Mouse (Mus musculus) lung, embryonic 16.5 days (tissue): ENCODE measurements around the gene Alyref. TPM values are rescaled to one million over a fixed set of nuclear protein-coding genes. Genes with fewer than 3 reads are reported as not detected.

ENCODE experiments used
- ATAC-seq: fragments of 200-750 bp; cut with Nextera tagmentation; 2 replicates; pipeline ENCODE4 v1.8.0; 2017; ENCODE audit warnings: low read depth, mild to moderate bottlenecking, moderate library complexity
- H3K27ac ChIP-seq: fragments of 300-500 bp; sonication (generic); 2 replicates; pipeline ENCODE4 v1.5.1; 2014; ENCODE audit warnings: mild to moderate bottlenecking, control low read depth, low read length
- H3K27me3 ChIP-seq: fragments of 300-500 bp; sonication (generic); 2 replicates; pipeline ENCODE4 v1.6.1; 2014; ENCODE audit warnings: low read depth, low read length, mixed read lengths; ENCODE audit not compliant: control insufficient read depth, insufficient read depth
- H3K36me3 ChIP-seq: fragments of 300-500 bp; sonication (generic); 2 replicates; pipeline ENCODE4 v1.6.1; 2014; ENCODE audit warnings: low read length; ENCODE audit not compliant: control insufficient read depth, insufficient read depth
- H3K4me1 ChIP-seq: fragments of 300-500 bp; sonication (generic); replicated peaks from 2 replicates; pipeline ENCODE4 v1.6.1; 2014; ENCODE audit warnings: low read length, mixed read lengths; ENCODE audit not compliant: control insufficient read depth, insufficient read depth
- H3K4me2 ChIP-seq: fragments of 300-500 bp; sonication (generic); 2 replicates; pipeline ENCODE4 v1.6.1; 2014; ENCODE audit warnings: low read depth, low read length, control low read depth
- H3K4me3 ChIP-seq: fragments of 300-500 bp; sonication (generic); 2 replicates; pipeline ENCODE4 v1.5.1; 2014; ENCODE audit warnings: mild to moderate bottlenecking, low read length, control low read depth
- H3K9ac ChIP-seq: fragments of 300-500 bp; sonication (generic); 2 replicates; pipeline ENCODE4 v1.6.1; 2014; ENCODE audit warnings: low read length, control low read depth
- H3K9me3 ChIP-seq: fragments of 300-500 bp; sonication (generic); 2 replicates; pipeline ENCODE4 v1.6.1; 2016; ENCODE audit warnings: low read length; ENCODE audit not compliant: control insufficient read depth
- WGBS: fragments of 180-500 bp; shearing (Covaris S2); extraction: QIAGEN DNeasy Blood & Tissue Kit; methylation state at CpG from one replicate; pipeline ENCODE4 v1.1.7; 2014; 5-methylcytosine and 5-hydroxymethylcytosine counted together
- polyA plus RNA-seq: library from polyadenylated mRNA; unstranded; fragments of >200 nt; fragmentation: Nextera tagmentation; extraction: Ambion mirVana; gene quantifications from 2 replicates; pipeline ENCODE4 v1.2.1, GENCODE M21; 2015

The Alyref gene
- polyA plus RNA-seq, 1 experiment from 2014 or later: 266 TPM

DNA sequence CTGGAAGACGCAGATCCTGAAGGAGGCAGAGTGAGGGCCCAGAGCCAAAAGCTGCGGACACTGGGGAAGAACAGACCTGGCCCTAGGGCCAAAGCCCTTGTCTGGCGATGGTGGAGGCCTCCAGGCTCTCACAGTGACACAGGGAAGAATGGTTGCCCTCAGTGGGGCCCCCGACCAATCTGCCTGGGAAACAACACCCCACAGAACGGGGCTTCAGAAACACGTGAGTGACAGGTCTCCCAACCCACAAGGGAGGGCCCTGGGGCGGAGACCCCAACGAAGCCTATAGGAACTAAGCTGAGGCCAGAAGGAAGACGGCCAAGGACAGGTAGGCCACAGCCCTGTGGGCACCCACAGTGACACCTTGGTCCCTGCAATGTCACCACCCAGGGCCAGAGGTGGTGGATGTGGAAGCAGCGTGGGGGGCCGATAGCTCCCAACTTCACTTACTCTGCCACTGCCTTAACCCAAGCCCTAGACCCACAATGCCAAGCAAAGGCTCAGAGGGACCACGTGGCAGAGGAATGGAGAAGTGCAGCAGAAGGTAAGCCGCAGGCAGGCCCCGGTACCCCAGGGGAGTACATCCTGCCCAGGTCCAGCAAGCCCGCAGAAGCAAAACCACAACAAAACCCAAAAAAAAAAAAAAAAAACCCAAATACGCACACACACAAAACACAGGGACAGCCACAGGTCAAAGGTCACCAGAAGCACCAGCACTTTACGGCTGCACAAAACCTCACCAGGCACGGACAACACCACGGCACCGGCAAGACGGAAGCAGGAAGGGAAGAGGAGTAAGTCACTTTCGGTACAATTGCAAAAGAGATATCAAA, 29.5 kb upstream of the Alyref start:
- H3K36me3 ChIP-seq: peaks cover 15% of the 10 kb centered on the region
- no peak overlapping the region for H3K9ac ChIP-seq
- H3K4me1 ChIP-seq: peaks cover 41% of the 10 kb centered on the region
- WGBS: 75% methylated on average over 22 of the region's 22 CpGs
- H3K9me3 ChIP-seq: no peaks in the 10 kb centered on the region
- H3K27ac ChIP-seq: no peak overlapping the region
- H3K4me3 ChIP-seq: no peak overlapping the region
- H3K4me2 ChIP-seq: no peak overlapping the region
- H3K27me3 ChIP-seq: no peaks in the 10 kb centered on the region
- ATAC-seq: no peak

DNA sequence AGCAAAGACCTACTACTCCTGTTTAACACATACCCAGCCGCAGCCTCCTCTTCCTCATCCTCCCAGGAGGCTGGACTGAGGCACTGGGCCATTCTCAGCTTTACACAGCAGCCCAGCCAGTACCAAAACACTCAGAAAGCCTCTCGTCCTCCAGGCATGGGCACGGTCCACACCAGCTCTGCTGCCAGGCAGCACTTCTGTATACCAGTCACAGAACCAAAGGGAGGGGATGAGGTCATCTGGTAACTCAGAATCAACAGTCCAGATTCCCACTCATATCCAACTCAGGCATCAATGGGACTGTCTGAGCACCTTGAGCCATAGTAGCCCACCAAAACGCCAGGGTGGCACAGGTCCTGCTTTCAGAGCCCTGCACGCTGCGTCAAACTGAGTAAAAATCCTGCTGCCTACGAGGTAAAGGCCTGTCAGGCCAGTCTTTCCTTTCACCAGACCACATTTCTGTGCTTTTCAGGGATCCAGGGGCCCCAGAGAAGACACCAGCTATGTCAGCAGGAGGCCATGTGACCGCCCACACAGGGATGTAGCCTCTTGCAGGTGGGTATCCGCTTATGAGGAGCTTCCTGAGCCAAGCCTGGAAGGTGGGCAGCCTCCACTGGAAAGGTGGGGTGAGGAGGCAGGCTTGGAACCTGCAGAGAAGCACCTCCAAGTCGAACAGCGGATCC, 28.8 kb upstream of the Alyref start:
- no peak overlapping the region for H3K27ac ChIP-seq
- no peak for ATAC-seq
- H3K9ac ChIP-seq: no peak overlapping the region
- no peak overlapping the region for H3K4me3 ChIP-seq
- peaks cover 36% of the 10 kb centered on the region for H3K4me1 ChIP-seq
- no peak overlapping the region for H3K4me2 ChIP-seq
- peaks cover 19% of the 10 kb centered on the region for H3K36me3 ChIP-seq
- no peaks in the 10 kb centered on the region for H3K27me3 ChIP-seq
- WGBS: 85% methylated on average over 11 of the region's 11 CpGs
- no peaks in the 10 kb centered on the region for H3K9me3 ChIP-seq

DNA sequence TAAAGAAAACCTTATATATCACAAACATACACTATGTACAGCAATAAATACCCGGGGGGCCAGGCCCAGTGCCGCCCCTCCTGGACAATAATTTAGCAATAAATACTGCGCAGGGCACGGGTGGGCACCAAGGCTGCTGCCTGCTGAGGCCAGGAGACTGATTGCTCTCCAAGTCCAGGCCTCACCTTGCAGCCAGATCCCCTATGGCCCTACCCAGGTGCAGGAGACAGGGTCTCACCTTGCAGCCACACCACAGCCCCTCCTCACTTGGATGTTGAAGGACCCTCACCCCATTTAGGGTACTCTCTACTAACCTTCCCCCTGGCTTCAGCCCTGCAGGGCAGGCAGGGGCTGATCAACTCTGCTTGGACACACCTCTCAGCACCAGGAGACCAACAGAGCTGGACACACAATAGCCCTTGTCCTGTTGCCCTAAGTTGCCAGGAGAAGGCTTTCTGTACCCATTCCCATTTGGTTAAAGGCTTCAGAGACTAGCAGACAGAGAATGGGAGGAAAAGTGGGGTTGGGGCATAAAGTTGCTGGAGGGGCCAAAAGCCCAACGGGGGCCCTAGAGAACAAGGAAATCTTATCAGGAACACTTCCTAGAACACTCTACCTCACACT, 27.1 kb upstream of the Alyref start, which contains the start of gene Sirt7:
TSS of gene Sirt7 (minus strand) at position 89 of the 624 bp plus-strand sequence.
- no peaks in the 10 kb centered on the region for H3K27me3 ChIP-seq
- H3K9me3 ChIP-seq: no peaks in the 10 kb centered on the region
- H3K9ac ChIP-seq: peak within 1 kb of the TSS; percentile 77
- peak within 1 kb of the TSS; percentile 84 for H3K27ac ChIP-seq
- peaks cover 21% of the 10 kb centered on the region for H3K4me1 ChIP-seq
- 12% methylated on average over 5 of the region's 5 CpGs for WGBS
- peaks cover 27% of the 10 kb centered on the region for H3K36me3 ChIP-seq
- ATAC-seq: peak; percentile 27
- peak within 1 kb of the TSS; percentile 85 for H3K4me2 ChIP-seq
- peak within 1 kb of the TSS; percentile 99 for H3K4me3 ChIP-seq

DNA sequence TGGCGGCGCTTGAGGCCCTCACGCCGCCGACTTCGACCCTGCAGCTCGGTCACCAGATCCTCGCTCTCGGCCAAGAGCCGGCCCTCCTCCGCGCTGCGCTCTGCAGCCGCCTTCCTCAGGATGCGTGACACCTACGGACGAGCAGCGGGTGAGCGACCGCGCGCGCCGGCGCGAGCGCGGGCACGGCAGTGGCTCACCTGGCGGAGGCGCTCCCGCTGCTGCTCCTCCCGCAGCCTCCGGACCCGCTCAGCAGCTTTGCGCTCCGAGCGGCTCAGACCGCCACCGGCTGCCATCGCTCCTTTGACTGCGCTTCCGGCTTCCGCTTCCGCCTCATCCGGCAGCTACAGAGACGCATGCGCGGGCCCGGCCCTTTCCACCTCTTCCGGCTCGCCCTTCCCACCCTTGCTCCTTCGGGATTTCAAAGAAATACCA, 26.5 kb upstream of the Alyref start:
- Histone ChIP-seq H3K9ac (peak overlapping the region; percentile 77), H3K4me3 (peak overlapping the region; percentile 99), H3K4me2 (peak overlapping the region; percentile 85), H3K27ac (peak overlapping the region; percentile 84), H3K4me1 (peaks cover 15% of the 10 kb centered on the region), H3K9me3 (no peaks in the 10 kb centered on the region), H3K36me3 (peaks cover 31% of the 10 kb centered on the region), H3K27me3 (no peaks in the 10 kb centered on the region)
- WGBS: under 1% methylated on average over 51 of the region's 53 CpGs
- ATAC-seq: peak; percentile 89

DNA sequence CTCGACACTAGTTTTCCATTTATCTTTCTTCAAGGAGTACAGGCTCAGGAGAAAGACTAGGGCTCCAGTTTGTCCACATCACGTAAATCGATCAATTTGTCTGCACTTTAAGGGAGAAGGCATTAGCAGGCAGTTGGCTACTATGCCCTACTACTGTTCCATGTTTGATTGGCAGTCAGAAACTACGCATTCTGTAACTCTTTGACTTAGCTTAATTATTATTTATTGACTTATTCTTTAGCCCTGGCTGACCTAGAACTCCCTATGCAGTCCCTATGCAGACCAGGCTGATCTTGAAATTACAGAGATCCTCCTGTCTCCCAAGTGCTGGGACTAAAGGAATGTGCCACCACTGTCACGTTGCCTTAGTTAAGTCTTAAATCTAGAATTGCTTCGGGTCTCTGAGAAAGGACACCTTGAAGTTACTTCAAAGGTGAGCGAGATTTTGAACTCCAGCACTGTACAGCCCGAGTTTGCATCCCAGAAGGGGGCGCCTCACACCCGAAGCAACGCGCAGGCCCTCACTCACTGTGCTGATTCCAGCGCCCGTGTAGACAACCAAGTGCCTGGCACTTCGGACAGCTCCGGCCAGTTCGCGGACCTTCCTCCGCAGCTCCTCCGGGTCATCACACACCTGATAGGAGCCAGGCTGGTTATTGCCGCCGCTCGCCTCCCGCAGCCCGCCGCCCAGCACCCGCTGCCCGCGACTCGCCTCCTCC, 26.0 kb upstream of the Alyref start:
- H3K4me2 ChIP-seq: peak overlapping the region; percentile 85
- ATAC-seq: peak; percentile 82
- peaks cover 14% of the 10 kb centered on the region for H3K4me1 ChIP-seq
- 11% methylated on average over 30 of the region's 30 CpGs for WGBS
- H3K27ac ChIP-seq: peak overlapping the region; percentile 84
- H3K9ac ChIP-seq: peak overlapping the region; percentile 77
- H3K9me3 ChIP-seq: no peaks in the 10 kb centered on the region
- peaks cover 31% of the 10 kb centered on the region for H3K36me3 ChIP-seq
- H3K4me3 ChIP-seq: peak overlapping the region; percentile 99
- no peaks in the 10 kb centered on the region for H3K27me3 ChIP-seq

DNA sequence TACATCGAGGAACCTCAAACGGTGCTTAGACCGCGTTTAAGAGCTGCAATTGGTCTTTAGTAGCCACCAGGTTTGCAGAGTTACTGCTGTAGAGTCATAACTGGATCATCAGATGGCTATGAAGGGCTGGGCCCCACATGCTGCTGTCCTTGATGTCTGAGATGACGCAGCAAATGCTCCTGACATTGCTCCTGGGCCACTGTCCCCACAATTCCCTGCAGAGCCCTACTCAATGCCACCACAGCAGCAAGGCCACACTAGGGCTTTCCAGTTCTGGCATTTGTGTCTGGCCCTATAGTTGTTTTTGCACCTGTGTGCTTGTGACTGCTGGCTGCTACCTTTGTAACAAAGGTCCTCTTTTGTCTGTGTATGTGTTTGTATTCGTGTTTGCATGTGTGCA, 24.6 kb upstream of the Alyref start:
- WGBS: 89% methylated on average over 6 of the region's 6 CpGs
- ATAC-seq: no peak
- Histone ChIP-seq H3K27ac (no peak overlapping the region), H3K4me3 (no peak overlapping the region), H3K9ac (no peak overlapping the region), H3K4me1 (peaks cover 14% of the 10 kb centered on the region), H3K4me2 (no peak overlapping the region), H3K9me3 (no peaks in the 10 kb centered on the region), H3K36me3 (peaks cover 24% of the 10 kb centered on the region), H3K27me3 (no peaks in the 10 kb centered on the region)

DNA sequence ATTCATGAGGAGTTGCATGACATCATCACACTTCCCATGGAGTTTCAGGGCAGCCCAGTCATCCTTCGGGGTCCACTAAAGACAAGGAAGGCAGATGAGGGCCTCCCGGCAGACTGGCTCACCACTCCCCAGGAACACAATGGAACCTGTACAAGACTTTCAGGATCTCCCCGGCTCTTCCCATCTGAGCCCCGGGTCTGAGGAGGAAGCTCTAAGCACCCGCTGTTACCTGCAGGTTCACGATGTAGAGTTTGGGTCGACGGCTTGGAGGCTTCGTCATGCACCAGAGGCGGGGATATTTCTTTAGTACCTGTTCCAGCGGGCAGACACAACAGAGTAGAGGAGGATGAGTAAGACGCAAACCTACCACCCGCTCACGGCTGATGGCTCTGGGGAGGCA, 22.0 kb upstream of the Alyref start:
- Histone ChIP-seq H3K4me3 (no peak overlapping the region), H3K4me1 (peaks cover 18% of the 10 kb centered on the region), H3K36me3 (peaks cover 20% of the 10 kb centered on the region), H3K9ac (no peak overlapping the region), H3K9me3 (no peaks in the 10 kb centered on the region), H3K27ac (no peak overlapping the region), H3K4me2 (no peak overlapping the region), H3K27me3 (no peaks in the 10 kb centered on the region)
- ATAC-seq: no peak
- 95% methylated on average over 14 of the region's 14 CpGs for WGBS

DNA sequence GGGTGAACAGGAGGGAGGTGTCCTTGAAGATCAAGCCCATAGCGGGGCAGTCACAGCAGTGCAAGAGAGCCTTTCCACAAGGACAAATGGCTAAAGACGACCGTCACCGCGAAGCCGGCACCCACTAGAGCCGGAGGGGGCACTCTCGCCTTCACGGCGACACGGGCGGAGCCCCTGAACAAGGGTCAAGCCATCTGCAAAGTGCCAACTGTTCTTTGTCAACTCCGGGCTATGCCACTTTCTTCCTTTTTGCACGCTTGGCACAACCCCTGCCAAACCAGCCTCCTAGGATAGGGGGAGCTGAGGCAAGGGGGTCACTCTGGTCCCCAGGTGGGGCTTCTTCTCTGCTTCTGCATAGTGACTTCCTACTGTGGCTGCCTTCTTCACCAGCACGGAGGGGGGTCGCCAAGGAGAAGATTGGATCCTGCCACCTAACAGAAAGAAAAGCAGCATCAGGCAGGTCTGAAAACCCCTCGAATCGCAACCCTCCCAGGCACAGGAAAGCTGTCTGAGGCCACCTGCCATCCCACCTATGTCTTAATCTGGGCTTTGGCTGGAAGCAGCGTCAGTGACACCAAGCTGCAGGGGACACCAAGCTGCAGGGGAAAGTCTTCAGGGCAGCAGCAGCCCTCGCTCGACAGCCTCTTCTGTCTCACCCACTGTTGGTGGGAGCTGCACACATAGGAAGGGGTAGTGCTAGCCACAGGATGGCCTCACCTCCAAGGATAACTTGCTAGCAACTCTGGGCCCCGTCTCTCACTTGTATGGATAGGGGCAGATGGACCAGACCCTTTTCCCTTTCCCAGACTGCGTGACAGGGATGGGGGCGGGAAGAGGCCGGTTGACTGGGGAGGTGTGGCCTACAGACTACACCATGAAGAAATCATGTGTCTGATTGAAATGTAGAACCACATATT, 20.7 kb upstream of the Alyref start:
- Histone ChIP-seq H3K4me3 (no peak overlapping the region), H3K27ac (no peak overlapping the region), H3K4me1 (peaks cover 10% of the 10 kb centered on the region), H3K9me3 (no peaks in the 10 kb centered on the region), H3K27me3 (no peaks in the 10 kb centered on the region), H3K9ac (no peak overlapping the region), H3K36me3 (peaks cover 24% of the 10 kb centered on the region), H3K4me2 (no peak overlapping the region)
- ATAC-seq: no peak
- 88% methylated on average over 25 of the region's 25 CpGs for WGBS
